Mouse (Mus musculus): ENCODE measurements around the gene Dock4. TPM values are rescaled to one million over a fixed set of nuclear protein-coding genes. Genes with fewer than 3 reads are reported as not detected.
A peak's percentile ranks its signal among the peaks of the same experiment; 100 is the strongest.

Dock4 gene
- polyA plus RNA-seq, 1 experiment = 2.6 TPM

DNA sequence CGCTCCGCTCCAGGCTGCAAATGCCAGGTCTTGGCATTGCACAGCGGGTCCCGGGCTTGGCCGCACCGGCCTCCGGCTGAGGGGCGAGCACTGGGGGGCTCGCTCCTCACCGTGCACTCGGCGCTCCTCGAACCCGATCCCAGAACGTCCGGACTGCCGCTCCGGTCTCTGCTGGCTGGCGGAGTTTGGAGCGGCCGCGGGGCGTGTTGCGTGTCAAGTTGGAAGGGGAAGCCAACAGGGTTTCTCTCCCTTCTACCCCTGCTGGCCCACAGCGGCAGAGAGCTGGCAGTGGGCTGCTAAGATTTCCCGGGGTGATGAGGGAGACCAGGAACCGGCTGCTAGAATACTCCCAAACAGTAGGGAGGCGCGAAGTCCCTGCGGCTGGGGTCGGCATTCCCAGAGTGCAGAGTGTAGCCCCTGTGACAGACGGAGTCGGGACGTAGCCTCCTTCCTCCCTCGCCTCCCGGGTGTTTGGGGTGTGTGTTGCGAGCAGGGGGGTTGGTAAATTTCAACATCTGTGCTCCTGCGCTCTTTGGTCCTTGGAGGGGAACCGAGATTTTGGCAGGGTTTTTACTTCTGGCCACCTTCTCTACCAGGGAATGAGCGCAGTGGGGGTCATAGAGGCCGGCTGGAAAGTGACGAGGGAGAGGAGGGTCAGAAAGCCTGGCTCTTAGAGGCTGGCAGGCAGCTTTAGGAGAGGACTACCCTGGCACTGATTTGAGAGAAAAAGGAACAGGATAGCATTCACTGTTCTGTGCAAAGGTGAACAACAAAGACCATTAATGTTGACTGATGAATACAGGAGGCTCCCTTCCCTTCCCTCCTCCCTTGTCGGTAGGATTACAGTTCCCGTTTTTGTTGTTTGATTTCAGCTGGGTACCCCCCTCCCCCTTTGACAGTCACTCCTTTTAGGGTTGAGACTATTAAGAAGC, 964 bp downstream of the Dock4 start:
- Histone ChIP-seq H3K4me1 (ENCODE audit: control insufficient read depth, insufficient read depth, insufficient read length, low read length) (peaks cover 12% of the 10 kb centered on the region; the same call in 1 of the 2 replicates), H3K4me3 (ENCODE audit: insufficient read depth, low read depth, low read length) (peak overlapping the region; percentile 90), H3K27ac (replicated peaks; ENCODE audit: low read depth, low read length) (peak overlapping the region; percentile 46)

DNA sequence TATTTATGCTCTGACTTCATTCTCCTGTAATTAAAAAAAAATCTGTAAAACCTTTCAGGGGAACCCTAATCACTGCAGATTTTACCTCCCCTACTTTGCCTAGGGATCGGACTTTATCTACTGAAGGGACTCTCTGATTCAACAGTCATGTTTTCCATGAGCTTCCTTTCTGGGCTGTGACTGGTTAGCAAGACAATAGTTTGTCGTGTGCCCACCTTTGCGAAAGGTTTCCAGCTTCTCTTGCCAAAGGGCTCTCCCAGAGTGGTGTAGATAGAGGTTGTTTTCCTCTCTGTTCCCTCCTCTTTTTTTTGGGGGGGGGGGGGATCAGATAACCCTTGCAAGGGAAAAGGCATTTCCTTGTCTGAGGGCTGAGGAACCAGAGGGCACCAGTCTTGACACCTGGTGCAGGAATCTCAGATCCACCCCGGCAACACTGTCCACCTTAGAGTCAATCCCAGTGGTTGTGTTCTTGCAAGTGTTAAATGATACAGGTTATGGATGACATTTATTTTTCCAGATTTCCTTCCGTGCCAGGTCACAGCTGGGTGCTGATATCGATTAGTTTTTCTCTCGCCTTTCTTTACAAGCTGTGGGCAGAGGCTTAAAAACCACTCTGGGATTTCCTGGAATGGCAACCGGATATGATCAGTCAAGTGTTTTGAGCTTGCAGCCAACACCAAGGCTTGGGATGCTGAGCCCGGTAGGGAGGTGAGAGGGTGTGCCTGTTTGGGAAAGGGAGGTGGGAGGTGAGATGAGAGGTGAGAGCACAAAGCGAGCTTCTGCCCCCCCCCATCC, 2.0 kb downstream of the Dock4 start:
- peak overlapping the region; percentile 34 for H3K27ac ChIP-seq (replicated peaks; ENCODE audit: low read depth, low read length)
- peaks cover 12% of the 10 kb centered on the region; the same call in 1 of the 2 replicates for H3K4me1 ChIP-seq (ENCODE audit: control insufficient read depth, insufficient read depth, insufficient read length, low read length)
- H3K4me3 ChIP-seq (ENCODE audit: insufficient read depth, low read depth, low read length) = peak overlapping the region; percentile 90

DNA sequence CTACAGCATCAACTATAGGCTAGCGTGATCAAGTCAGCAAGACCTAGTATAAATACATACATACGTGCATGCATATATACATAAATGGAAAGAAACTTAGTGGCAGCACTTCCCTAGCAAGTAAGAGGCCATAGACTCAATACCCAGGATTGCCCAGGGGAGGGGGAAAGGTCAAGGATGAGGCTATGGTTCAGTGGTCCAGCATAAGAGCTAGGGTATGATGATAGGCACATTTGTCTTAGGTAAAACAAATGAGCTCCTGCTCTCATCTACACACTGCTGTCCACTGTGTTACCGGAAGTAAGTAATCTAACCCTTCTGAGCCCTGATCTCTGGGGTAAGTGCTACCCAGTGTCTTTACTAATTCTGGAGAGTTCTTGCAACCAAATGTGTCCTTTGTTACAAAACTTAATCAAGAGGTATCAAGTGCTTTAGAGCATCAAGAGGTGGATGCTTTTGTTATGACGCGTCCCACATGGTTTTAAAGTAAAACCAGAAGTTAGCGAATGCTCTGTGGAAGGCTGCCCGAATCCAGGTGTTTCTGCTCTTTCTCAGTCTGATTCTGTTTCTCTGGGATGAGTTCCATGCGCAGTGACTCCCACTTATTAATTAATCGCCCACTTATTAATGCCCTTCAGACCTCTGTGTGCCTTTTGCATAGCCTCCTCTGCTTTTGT, 3.5 kb downstream of the Dock4 start:
- Histone ChIP-seq H3K27ac (replicated peaks; ENCODE audit: low read depth, low read length) (no peak overlapping the region), H3K4me1 (ENCODE audit: control insufficient read depth, insufficient read depth, insufficient read length, low read length) (peaks cover 12% of the 10 kb centered on the region; the same call in 1 of the 2 replicates), H3K4me3 (ENCODE audit: insufficient read depth, low read depth, low read length) (no peak overlapping the region)

DNA sequence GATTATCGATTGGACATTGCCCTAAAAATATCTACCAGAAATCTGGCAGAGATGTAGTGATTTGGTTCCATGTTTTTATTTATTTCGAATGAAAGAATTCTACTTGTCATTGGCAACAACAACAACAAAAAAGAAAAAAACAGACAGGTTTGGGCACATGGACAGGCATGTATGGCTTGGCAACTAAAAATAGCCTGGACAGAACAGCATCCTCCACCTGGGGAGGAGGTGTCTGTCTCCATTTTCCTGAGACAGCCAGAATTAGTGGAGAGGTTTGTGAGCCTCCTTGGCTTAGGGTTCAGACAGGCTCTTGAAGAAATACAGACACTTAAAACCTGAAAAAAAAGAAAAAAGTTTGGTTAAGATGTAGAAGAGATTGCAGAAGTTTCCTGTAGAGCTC, 10.8 kb downstream of the Dock4 start:
- peaks cover 17% of the 10 kb centered on the region for H3K4me1 ChIP-seq (ENCODE audit: control insufficient read depth, insufficient read depth, insufficient read length, low read length)
- H3K27ac ChIP-seq (replicated peaks; ENCODE audit: low read depth, low read length) = no peak overlapping the region
- H3K4me3 ChIP-seq (ENCODE audit: insufficient read depth, low read depth, low read length) = no peak overlapping the region

DNA sequence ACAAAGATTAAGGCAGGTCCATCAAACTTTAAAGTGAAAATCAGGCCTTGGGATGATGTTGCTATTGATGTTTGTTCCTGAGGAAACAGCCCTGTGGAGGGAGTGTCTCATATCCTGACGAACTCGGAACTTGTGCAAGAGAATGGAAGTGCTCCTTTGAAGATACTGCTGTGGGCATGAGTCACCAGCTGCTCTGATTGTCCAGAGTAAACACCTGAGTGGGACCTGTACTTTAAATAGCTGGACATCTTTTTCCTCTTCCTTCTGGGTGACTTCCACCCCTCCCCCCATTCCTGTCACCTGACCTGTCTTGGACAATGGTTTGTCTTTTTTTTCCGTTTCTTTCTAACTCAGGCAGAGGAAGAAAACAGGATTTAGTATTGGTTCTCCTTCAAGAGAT, 13.2 kb downstream of the Dock4 start:
- Histone ChIP-seq H3K4me3 (ENCODE audit: insufficient read depth, low read depth, low read length) (no peak overlapping the region), H3K27ac (replicated peaks; ENCODE audit: low read depth, low read length) (peak overlapping the region; percentile 66), H3K4me1 (ENCODE audit: control insufficient read depth, insufficient read depth, insufficient read length, low read length) (peaks cover 24% of the 10 kb centered on the region)

DNA sequence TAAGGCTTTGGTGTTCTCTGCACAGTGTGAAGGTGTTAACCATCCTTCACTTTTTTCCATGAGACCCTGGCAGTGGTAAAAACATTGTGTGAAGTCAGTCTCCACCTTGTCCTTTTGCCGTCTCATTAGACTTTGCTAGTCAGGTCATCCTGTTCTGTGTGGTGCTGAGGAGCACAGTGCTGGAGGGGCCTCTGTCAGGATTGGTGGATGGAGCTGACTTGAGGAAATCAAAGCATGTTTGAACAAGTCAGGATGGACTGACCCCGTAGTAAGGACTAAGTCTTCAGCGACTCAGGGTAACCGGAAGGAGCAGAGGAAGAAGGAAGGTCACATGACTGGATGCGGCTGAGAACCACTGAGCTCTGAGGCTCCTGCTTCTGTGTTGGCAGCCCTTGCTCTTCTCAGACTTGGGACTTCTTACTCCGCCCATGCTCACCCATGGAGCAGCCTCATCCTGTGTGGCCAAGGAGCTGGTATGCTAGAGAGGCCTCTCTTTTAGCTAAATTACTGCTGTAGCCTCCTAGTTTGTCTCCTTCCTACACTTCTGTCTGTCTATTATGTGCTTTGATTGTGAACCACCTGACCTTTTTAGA, 14.0 kb downstream of the Dock4 start:
- H3K4me3 ChIP-seq (ENCODE audit: insufficient read depth, low read depth, low read length) = no peak overlapping the region
- H3K27ac ChIP-seq (replicated peaks; ENCODE audit: low read depth, low read length) = peak overlapping the region; percentile 85

DNA sequence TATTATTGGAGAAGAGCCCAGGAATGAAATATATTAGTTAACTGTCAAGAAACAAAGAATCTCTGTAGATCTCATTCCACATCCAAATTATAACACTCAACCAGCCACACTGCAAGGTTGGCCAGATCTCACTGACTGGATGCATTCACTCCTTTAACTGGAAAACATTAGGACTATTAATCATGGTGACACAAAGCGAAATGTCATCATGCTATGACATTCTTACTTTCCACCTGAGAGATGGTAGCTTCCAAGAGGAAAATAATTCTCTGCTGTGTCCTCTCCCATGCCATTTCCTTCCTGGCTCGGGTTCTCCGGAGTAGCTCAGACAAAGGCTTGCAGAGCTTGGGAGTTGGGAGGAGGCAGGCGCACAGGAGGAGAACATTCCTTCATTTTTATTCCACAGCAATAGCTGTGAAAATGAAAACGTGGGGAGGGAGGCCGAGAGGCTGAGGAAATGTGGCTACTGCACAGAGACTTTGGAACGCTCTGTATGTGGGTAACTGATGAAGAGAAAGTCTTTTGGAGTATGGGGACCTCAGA, 17.0 kb downstream of the Dock4 start:
- Histone ChIP-seq H3K4me3 (ENCODE audit: insufficient read depth, low read depth, low read length) (no peak overlapping the region), H3K4me1 (ENCODE audit: control insufficient read depth, insufficient read depth, insufficient read length, low read length) (peaks cover 38% of the 10 kb centered on the region), H3K27ac (replicated peaks; ENCODE audit: low read depth, low read length) (0 out of 2 replicates have a peak overlapping the region, but pooled peaks have one; percentile 39)

More for the DNA sequence above, 14.0 kb downstream of the Dock4 start:
- peaks cover 31% of the 10 kb centered on the region for H3K4me1 ChIP-seq (ENCODE audit: control insufficient read depth, insufficient read depth, insufficient read length, low read length)

DNA sequence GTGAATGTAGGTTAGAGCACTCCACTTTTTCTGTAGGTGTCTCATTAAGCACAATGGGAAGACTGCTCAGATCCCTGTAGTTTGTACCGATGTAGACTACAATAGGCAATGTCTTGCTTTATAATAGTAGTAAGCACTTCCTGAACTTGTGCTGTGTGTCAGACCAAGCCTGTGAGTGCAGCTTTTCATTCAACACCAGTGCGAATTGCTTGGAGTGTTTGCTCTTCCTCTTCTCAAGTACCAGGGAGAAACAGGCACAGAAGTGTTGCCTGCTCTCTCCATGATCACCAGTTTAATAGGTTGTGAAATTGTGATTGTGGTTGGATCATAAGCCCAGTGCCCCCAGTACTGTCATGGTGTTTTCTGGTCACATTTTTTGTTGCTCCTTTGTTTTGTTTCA, 18.1 kb downstream of the Dock4 start:
- Histone ChIP-seq H3K4me3 (ENCODE audit: insufficient read depth, low read depth, low read length) (no peak overlapping the region), H3K27ac (replicated peaks; ENCODE audit: low read depth, low read length) (peak overlapping the region; percentile 7; the same call in 1 of the 2 replicates), H3K4me1 (ENCODE audit: control insufficient read depth, insufficient read depth, insufficient read length, low read length) (peaks cover 38% of the 10 kb centered on the region)

DNA sequence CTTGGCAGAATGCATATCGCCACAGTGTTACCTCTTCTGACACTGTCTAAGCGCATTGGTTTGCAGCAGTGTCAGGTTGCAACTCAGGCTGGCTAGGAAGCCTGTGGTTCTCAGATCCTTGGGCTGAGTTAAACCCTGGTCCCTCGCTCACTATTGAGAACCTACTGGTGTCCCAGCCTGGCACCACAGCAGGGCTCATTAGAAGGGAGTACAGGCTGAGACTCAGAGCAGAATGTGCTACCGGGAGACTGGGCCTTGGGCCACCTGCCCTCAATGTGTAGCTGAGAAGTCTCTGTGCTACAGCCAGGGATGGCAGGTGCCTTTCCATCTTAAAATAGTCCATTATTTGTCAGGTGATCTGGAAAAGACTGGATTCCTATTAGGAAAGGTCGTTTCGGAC, 18.5 kb downstream of the Dock4 start:
- peaks cover 40% of the 10 kb centered on the region for H3K4me1 ChIP-seq (ENCODE audit: control insufficient read depth, insufficient read depth, insufficient read length, low read length)
- H3K4me3 ChIP-seq (ENCODE audit: insufficient read depth, low read depth, low read length) = no peak overlapping the region
- H3K27ac ChIP-seq (replicated peaks; ENCODE audit: low read depth, low read length) = peak overlapping the region; percentile 7

DNA sequence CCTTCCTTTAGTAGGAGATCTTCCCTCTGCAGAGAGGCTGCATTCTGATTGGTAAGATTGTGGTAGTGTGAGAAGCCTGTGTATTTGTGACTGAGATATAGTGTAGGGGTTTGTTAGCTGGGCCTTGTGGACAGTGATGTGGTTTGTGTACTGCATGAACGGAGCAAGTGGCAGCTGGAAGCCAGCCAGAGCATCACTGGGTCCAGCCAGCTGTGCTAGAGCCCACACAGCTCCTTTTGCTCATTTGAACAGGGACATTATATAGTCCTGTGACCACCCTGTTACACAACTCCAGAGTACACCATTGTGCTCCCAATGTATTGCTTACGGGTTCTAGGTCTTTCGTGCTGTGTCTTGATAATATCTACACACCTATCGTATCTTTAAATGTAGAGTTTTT, 22.5 kb downstream of the Dock4 start:
- no peak overlapping the region for H3K4me3 ChIP-seq (ENCODE audit: insufficient read depth, low read depth, low read length)
- H3K27ac ChIP-seq (replicated peaks; ENCODE audit: low read depth, low read length) = no peak overlapping the region
- peaks cover 29% of the 10 kb centered on the region for H3K4me1 ChIP-seq (ENCODE audit: control insufficient read depth, insufficient read depth, insufficient read length, low read length)

DNA sequence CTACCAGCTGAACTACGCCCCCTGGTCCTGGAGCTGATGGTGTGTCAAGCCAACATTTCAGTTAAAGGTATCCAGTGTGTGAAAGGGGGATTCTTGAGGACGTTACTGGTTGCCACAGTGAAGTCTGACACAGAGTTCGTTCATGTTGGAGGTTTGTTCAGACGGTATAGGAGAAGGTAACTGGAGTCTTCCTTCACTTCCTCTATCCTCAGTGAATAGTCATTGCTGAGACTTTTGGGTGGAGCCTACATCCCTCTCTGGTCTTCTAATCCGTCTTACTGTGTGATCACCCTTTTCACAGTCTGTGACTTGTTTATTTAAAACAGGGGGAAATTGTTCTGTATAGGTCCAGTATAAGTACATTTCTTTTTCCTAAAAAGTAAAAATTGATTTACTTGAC, 23.3 kb downstream of the Dock4 start:
- Histone ChIP-seq H3K4me1 (ENCODE audit: control insufficient read depth, insufficient read depth, insufficient read length, low read length) (peaks cover 30% of the 10 kb centered on the region), H3K27ac (replicated peaks; ENCODE audit: low read depth, low read length) (no peak overlapping the region), H3K4me3 (ENCODE audit: insufficient read depth, low read depth, low read length) (no peak overlapping the region)

DNA sequence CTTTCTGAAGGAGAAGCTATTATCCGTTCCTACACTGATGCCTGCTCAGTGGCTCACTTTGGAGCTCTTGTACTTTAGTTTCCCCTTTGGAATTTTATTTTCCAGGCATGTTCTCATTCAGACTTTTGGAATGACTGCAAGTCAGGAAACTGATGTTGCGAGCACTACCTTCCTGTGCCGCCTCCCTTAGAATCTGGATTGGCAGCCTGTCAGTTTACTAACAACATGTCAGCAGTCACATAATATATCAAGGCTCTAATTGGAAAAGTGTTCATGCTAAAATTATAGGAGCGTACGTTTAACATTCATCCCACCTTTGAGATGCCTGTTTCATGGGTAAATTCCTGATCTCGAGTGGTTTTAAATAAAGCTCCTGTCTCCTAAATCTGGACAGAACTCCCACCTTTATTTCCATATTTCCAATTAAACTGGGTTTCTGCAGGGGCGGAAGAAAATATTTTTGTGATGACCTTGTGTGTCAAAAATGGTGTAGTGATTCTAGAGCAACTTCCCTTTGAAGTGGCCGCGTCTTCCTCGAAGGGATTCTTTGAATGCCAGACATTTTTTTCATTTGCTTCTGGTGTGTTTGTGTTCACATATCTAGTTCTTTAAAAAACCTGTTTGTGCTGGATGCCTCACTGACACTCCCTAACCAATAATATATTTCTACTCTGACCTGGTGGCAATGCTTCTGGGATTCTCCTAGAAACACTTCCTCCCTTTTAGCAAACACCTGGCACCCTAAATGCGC, 26.1 kb downstream of the Dock4 start:
- peak overlapping the region; percentile 43 for H3K4me3 ChIP-seq (ENCODE audit: insufficient read depth, low read depth, low read length)
- H3K4me1 ChIP-seq (ENCODE audit: control insufficient read depth, insufficient read depth, insufficient read length, low read length) = peaks cover 17% of the 10 kb centered on the region
- H3K27ac ChIP-seq (replicated peaks; ENCODE audit: low read depth, low read length) = peak overlapping the region; percentile 60

DNA sequence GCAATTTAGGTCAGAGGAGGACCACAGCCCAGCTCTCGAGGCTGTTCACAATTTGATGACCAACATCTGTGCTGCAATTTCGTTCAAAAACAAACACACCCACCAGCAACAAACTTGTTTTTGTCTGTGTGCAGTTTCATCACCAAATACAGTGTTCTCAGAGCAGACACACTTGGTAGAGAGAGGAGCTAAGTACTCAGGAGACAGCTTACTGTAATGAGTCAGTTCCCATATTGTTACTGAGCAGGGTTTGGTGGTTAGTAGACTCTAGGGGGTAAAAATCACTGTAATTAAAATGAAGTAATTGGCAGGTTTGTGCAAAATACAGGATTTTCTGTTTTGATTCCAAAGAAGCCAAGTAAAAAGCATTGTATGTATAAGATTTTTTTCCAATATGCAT, 28.0 kb downstream of the Dock4 start:
- Histone ChIP-seq H3K27ac (replicated peaks; ENCODE audit: low read depth, low read length) (no peak overlapping the region), H3K4me3 (ENCODE audit: insufficient read depth, low read depth, low read length) (no peak overlapping the region), H3K4me1 (ENCODE audit: control insufficient read depth, insufficient read depth, insufficient read length, low read length) (peaks cover 27% of the 10 kb centered on the region)
